Mouse (Mus musculus): ENCODE results near the gene Cks1b.

Gene Cks1b

DNA sequence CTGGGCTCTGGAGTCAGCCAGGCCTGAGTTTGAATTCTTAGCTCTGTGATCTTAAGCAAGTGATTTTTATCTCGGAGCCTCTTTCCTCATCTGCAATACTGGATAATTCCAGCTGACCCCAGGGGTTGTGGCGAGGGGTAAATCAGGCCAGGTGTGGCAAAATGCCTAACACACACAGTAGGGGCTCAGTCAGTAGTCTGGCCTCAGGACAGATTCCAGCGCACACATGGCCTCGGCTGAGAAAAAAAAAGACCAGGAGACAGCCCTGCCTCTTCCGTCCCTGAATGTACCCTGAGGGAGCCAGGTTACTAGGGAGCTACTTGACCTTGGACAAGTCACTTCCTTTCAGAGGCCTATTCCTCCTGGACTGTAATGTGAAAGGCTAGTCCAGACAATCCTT lies 35.2 kb downstream of the Cks1b start:
- DNase-seq (ENCODE audit: extremely low read depth, low read depth): no peak

DNA sequence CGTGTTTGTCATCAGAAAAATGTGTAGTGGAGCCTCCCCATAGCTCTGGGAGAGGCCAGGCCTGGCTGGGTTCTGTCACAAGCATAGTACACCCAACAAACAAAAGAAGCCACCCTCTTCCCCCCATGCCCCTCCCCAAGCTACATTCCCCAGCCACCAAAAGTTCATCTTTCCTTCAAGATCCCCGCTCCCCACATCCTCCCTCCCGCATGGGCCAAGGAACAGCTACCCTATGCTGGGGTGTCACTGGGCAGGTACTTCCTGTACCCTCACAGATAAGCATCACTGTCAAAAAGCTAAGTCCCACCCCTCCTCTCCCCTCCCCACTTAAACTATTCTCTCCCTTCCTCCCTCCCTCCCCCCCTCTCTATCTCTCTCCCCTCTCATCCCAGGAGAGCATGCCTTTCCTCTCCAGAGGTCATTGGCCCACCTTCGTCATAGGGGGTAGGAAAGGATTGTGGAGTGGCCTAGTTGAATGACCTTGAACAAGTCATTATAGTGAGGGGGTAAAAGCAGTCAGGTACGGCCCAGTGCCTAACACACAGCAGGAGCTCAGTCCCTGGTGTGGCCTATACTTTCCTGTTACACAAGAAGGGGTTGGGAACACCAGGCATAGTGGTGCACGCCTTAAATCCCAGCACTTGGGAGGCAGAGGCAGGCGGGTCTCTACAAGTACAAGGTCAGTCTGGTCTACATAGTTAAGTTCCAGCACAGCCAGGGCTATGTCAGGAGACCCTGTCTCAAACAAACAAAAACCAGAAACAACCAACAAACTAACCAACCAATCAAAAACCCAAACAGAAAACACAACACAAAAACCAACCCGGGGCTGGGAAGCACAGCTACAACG lies 35.9 kb downstream of the Cks1b start:
- DNase-seq (ENCODE audit: extremely low read depth, low read depth): no peak

DNA sequence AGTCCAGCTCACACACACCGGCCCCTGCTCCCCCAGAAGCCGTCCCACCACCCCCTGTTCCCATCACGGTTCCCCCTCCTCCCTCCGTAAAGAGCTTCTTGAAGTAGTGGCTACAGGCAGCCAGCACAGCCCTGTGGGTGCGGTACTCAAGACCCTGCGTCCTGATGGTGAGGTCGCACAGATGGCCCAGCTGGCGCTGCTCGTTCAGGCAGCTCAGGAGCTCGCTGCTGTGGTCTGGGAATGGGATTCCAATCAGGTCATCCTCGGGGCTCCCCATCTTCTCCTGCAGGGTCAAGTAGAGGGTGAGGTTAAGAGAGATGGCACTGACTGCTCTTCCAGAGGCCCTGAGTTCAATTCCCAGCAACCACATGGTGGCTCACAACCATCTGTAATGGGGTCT lies 37.0 kb downstream of the Cks1b start:
- no peak for DNase-seq (ENCODE audit: extremely low read depth, low read depth)

DNA sequence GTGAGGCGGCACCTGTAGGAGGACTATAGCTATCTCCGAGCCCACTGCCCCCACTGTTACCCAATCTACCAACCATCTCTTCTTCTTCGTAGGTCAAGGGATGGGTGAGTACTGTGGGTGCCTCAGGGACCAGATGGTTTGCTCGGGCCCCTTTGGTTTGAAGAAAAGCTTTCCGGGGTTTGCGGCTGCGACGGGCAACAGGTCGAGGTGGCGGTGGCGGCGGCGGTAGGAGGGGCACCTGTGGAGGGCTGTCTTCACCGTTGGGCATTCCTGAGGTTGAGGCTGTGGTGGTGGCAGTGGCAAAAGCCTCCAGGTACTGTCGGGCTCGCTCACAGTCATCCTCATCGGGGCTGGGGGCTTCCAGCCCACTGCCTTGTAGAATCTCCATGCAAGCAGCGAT lies 37.5 kb downstream of the Cks1b start:
- DNase-seq (ENCODE audit: extremely low read depth, low read depth): no peak

DNA sequence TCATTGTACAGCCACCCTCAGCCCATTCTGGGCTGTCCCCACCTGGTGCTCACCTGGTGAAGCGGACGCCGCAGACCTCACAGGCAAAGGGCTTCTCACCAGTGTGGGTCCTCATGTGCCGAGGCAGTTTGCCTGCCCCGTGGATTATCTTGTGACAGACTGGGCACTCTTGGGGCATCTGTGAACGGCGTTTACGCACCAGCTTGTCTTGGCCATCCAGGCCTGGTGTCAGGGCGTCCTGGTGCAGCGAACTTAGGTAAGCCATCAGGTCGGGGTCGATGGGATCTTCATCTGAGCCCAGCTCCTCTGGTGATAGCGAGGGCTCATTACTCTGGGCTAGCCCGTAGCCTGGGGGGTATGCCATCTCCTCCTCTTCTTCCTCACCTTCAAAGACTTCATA lies 37.9 kb downstream of the Cks1b start:
- DNase-seq (ENCODE audit: extremely low read depth, low read depth): no peak

DNA sequence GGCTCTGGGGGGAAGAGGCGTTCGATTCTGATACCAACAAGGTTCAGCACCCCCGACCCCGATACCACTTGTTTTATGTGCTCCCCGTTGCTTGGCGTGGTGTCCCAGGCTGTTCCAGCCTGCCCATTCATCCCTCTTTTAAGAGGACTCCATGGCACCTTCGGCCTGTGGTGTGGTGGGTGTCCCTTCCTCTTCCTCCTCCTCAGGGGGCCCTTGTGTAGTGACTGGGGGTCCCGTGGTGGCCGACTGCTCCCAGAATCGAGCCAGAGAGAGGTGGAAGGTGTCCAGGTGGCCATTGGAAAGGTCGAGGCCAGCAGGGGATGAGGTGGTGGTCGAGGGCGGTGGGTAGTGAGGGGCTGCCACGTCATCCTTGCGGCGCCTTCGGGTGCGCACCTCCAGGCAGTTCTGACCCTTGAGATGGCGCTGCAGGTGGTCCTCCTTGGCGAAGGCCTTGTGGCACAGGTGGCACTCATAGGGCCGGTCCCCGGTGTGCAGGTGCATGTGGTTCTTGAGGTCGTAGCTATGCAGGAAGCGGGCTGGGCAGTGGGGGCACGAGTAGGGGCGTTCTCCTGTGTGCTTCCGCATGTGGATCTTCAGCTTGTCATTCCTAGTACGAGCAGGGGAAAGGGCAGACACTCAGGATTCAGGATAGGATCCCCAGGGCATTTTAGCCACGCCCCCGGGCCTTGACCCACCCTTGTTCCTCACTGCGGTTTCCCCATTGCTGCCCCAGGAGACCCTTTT lies 38.6 kb downstream of the Cks1b start:
- DNase-seq (ENCODE audit: extremely low read depth, low read depth): no peak

DNA sequence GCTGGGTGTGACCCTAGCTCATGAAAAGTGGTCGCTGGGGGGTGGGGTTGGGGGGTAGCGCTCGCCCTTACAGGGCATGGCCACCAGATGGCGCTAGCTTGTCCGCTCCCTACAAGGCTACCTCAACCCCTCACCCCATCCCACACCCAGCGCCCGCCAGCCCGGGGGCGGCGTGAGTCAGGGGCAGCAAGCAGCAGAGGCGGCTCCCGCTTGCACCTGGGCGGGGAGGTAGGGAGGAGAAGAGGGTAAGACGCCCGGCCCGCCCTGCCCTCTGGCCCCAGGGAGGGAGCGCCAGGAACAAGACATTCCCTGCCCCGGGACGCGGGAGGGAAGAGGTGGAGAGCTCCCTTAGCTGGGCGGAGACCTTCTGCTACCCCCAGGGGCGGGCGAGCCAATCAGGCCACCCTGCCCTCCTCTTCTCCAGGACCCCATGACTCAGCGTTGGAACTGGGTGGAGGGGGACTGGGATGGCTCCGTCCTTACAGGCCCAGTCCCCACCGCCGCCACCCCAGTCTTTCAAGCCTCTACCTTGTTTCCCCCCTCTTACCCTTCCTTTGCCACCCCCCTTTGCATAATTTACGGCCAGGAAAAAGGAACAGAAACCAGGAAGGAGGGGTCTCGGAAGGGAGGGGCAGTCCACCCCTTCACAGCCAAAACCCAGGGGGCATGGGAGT lies 39.7 kb downstream of the Cks1b start:
- no peak for DNase-seq (ENCODE audit: extremely low read depth, low read depth)

DNA sequence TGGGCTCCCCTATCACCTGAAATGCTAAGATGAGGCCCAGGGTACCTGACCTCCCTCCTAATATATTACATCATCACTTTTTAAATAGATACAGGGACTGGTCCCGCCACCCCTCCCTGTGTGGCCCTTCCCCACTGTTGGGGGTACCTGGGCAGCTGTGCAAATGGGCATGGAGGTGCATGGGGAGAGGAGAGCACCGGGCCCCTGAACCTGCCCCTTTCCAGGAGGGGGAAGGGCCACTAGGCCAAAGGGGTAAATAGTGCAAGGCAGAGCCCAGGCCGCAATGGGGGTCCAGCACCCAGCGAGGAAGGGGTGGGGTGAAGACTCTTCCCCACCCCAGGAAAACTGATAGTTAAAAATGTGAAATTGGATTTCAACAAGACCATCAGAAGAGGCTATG lies 40.4 kb downstream of the Cks1b start:
- no peak for DNase-seq (ENCODE audit: extremely low read depth, low read depth)

DNA sequence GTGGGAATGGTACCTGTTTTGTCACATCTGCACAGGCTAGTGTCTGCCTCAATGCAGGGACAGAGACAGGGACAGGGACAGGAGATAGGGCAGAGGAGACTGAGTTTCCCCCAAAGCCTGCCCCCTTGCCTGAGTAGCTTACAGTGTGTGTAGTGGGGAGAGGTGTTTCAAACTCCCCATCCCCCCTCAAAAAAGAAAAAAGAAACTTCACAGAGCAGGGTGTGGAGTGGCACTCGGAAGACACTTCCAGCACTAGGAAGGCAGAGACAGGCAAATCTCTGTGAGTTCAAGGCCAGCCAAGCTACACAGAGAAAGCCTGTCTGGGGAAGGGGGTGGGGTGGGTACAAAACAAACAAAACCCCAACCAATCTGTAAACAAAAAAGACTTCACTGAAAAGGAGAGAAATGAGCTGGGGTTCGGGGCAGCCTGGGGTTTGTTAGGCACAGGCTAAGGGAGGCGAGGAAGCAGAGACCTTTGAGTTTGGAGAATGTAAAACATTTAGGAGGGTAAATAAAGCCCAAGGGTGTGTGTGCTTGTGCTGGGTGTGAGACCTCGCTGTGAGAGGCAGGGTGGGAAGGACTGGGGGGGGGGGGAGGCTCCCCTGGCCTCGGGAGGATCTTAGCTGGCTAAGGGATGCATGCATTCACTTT lies 44.5 kb downstream of the Cks1b start:
- DNase-seq (ENCODE audit: extremely low read depth, low read depth): no peak

DNA sequence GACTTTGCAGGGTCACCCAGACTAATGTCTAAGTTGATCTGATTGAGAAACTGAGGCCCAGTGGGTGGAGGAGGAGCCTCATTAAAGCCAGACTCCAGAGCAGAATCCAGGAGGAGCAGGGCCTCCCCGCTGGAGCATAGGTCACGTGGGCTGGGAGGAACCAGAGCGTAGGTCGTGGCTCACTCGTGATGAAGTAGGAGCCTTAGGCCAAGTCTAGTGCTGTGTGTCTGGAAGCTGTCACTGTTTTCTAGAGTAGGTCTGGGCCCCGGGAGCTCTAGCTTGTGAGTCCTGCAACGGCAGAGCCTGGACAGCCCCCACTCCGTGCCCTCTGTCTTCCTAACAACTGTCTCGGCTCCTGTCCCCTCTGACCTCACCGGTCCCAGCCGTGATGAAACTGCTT lies 50.8 kb downstream of the Cks1b start:
- DNase-seq (ENCODE audit: extremely low read depth, low read depth): no peak

DNA sequence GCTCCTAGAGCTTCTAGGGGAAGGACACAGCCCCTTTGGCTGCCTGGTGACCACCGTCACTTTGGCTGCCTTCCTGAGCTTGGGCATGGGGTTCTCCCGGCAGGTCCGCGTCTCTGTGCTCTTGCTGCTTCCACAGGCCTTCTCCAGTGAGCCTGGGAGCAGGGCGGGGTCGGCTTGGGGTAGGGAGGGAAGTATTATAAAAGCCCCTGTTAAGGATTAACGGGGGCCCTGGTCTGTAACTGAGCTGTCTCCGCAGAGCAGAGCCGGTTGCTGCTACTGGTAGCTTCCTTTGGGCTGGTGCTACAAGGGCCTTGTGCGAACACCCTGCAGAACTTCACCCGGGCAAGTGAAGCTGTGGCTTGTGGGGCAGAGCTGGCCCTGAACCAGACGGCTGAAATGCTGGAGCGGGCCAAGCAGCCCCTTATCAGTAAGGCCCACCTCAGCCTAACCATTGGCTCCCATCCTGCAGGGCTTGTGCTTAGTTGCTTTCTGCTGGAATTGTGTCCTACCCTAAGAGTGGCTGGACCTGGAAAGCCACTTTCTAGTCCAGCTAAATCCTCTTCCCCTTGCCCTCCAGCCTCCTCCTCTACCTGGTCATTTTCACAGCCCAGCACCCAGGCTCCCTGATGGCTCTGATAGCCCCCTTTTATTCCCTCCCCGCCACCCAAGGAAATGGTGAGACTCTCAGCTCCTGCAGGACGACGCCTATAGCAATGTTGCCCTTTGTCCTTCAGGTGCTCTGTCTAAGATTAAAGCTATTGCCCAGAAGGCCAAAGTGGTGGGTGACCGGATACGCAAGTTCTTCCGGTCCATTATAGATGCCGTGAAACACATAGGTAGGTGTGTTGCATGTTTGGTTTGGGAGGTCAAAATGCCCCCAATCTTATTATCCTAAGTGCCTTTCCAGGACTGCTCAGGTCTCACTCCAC lies 52.4 kb downstream of the Cks1b start:
- DNase-seq (ENCODE audit: extremely low read depth, low read depth): no peak

Measured in MEL-GATA-1-ER (cell line).